Mouse (Mus musculus): ENCODE results near the gene Hvcn1. TPM values are rescaled to one million over a fixed set of nuclear protein-coding genes. Genes with fewer than 3 reads are reported as not detected.
A peak's percentile ranks its signal among the peaks of the same experiment; 100 is the strongest.
"Not testable (repeated sequence)": the region's sequence is repeated elsewhere in the genome, so short reads cannot be mapped to it uniquely, and the experiment has no call there.

The Hvcn1 gene
- polyA plus RNA-seq, 1 experiment from 2014 or later, result 6.0 TPM

DNA sequence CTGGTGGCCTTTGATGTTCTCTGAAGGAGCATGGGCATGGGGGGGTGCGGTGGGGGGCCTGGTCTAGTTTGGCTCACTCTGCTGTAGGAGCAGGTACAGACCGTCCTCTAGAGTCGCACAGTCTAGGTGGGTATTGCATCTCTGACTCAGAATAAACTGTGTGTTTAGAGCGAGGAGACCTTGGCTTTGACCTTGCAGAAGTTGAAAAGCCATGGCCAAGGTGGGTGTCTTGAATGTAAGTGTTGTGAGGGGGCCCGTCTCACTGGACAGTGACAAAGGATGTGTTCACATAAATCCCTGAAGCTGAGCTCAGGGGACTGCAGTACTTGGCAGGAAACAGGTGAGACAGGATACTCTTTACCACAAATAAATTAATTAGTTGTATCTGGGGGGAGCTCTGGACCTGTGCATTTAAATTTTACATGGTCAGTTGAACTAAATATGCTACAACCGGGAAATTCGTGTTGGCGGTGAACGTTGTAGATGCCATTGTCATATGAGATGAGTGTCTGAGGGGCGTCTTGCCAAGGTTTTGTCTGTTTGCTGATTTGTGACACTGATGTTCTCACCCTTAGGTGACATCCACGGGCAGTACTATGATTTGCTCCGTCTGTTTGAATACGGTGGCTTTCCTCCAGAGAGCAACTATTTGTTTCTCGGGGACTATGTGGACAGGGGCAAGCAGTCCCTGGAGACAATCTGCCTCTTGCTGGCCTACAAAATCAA lies 38.1 kb upstream of the Hvcn1 start:
- whole genome bisulfite sequencing, result 94% methylated on average over 13 of the region's 14 CpGs
- ATAC-seq (ENCODE audit: insufficient number of reproducible peaks, low FRiP score, low TSS enrichment, low read depth), result no peak
- Histone ChIP-seq H3K4me2 (ENCODE audit: low read depth, severe bottlenecking) (no peak overlapping the region), H3K4me3 (ENCODE audit: low read depth, low read length) (no peak overlapping the region), H3K9ac (ENCODE audit: low read length) (no peak overlapping the region), H3K9me3 (ENCODE audit: control insufficient read depth, low read length) (no peaks in the 10 kb centered on the region), H3K27me3 (ENCODE audit: control insufficient read depth, insufficient read depth, low read length) (no peaks in the 10 kb centered on the region), H3K27ac (replicated peaks; ENCODE audit: low read depth, low read length) (no peak overlapping the region), H3K4me1 (ENCODE audit: control insufficient read depth, insufficient read depth, low read length) (no peaks in the 10 kb centered on the region), H3K36me3 (ENCODE audit: control insufficient read depth, insufficient read depth, low read length) (peaks cover 47% of the 10 kb centered on the region)
- DNase-seq (ENCODE audit: low spot score), result no peak

DNA sequence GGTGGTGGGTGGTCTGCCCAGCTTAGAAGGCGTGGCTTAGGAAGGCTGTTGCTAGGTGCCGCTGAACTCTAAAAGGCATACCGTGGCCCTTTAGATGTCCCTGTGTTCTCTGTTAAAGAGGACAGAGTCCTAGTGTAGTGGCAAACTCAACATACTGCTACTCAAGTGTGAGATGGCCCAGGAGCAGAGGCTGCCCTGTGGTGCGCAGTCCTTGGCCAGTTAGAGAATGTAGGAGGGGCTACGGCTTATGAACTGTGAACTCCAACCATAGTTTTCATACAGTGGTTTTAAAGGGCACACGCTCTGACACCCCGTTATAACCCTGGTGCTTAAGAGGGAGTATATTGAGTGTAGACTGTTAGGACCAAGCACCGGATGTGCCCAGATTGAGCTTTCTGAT lies 35.5 kb upstream of the Hvcn1 start:
- Histone ChIP-seq H3K4me2 (ENCODE audit: low read depth, severe bottlenecking) (no peak overlapping the region), H3K4me1 (ENCODE audit: control insufficient read depth, insufficient read depth, low read length) (no peaks in the 10 kb centered on the region), H3K9ac (ENCODE audit: low read length) (no peak overlapping the region), H3K27ac (replicated peaks; ENCODE audit: low read depth, low read length) (no peak overlapping the region), H3K9me3 (ENCODE audit: control insufficient read depth, low read length) (no peaks in the 10 kb centered on the region), H3K4me3 (ENCODE audit: low read depth, low read length) (no peak overlapping the region), H3K36me3 (ENCODE audit: control insufficient read depth, insufficient read depth, low read length) (peaks cover 43% of the 10 kb centered on the region), H3K27me3 (ENCODE audit: control insufficient read depth, insufficient read depth, low read length) (no peaks in the 10 kb centered on the region)
- WGBS, result over 99% methylated on average over 8 of the region's 8 CpGs
- DNase-seq (ENCODE audit: low spot score), result no peak
- ATAC-seq (ENCODE audit: insufficient number of reproducible peaks, low FRiP score, low TSS enrichment, low read depth), result no peak

DNA sequence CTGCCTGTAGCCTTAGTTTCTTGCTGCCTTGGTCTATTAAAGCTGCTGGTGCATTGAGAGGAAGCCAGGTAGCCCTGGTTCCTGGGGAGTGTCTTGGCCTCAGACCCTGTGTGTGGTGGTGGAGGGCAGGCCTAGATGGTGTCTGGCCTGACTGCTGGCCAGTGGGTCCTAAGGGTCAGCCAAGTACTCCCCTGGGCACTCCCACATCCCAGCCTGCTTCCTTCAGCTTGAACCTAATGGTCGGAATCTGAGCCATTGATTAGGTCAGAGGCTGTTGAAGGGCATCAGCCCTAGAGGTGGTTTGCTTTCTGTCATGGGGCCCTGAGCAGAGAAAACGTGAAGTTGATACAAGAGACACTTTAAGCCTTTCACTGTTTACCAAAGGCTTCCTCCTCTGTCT lies 31.2 kb upstream of the Hvcn1 start:
- DNase-seq (ENCODE audit: low spot score) (no peak), ATAC-seq (ENCODE audit: insufficient number of reproducible peaks, low FRiP score, low TSS enrichment, low read depth) (no peak)
- no peaks in the 10 kb centered on the region for H3K27me3 ChIP-seq (ENCODE audit: control insufficient read depth, insufficient read depth, low read length)
- 71% methylated on average over 2 of the region's 2 CpGs for WGBS
- no peak overlapping the region for H3K27ac ChIP-seq (replicated peaks; ENCODE audit: low read depth, low read length)
- no peaks in the 10 kb centered on the region for H3K4me1 ChIP-seq (ENCODE audit: control insufficient read depth, insufficient read depth, low read length)
- H3K36me3 ChIP-seq (ENCODE audit: control insufficient read depth, insufficient read depth, low read length), result peaks cover 38% of the 10 kb centered on the region
- H3K4me3 ChIP-seq (ENCODE audit: low read depth, low read length), result no peak overlapping the region
- H3K9me3 ChIP-seq (ENCODE audit: control insufficient read depth, low read length), result no peaks in the 10 kb centered on the region
- no peak overlapping the region for H3K4me2 ChIP-seq (ENCODE audit: low read depth, severe bottlenecking)
- no peak overlapping the region for H3K9ac ChIP-seq (ENCODE audit: low read length)

DNA sequence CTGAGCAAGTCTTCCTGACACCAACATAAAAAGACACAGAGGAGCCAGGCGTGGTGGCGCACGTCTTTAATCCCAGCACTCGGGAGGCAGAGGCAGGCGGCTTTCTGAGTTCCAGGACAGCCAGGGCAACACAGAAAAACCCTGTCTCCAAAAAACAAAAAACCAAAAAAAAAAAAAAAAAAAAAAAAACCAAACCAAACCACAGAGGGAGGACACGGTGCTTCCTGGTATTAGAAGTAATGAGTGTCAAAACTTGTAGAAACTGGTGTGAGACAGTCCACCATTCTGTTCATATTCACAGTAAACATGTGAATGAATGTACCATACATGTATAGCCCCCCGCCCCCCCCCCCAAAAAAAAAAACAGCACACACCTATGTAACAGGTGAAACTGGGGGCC lies 30.6 kb upstream of the Hvcn1 start:
- H3K27ac ChIP-seq (replicated peaks; ENCODE audit: low read depth, low read length), result no peak overlapping the region

DNA sequence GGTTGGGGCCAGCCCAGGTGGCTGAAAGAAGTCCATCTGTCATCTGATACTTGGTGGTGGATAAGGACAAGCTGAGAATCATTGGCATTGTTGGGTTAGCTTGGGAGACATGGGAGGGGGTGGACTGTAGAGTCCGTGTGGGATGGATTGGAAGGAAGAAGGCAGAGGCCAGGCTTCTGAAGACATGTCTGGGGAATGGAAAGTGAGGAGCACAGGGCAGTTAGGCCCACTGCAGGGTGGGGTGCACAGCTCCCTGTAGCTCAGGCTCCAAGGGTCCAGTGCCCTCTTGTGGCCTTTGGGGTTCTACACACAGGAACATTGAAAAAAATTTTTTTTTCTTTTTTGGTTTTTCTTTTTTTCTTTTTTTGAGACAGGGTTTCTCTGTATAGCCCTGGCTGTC lies 30.2 kb upstream of the Hvcn1 start:
- H3K36me3 ChIP-seq (ENCODE audit: control insufficient read depth, insufficient read depth, low read length), result peaks cover 28% of the 10 kb centered on the region
- DNase-seq (ENCODE audit: low spot score), result peak; percentile 61

More for the DNA sequence above, 30.6 kb upstream of the Hvcn1 start:
- H3K4me3 ChIP-seq (ENCODE audit: low read depth, low read length), result no peak overlapping the region
- peaks cover 32% of the 10 kb centered on the region for H3K36me3 ChIP-seq (ENCODE audit: control insufficient read depth, insufficient read depth, low read length)
- no peaks in the 10 kb centered on the region for H3K27me3 ChIP-seq (ENCODE audit: control insufficient read depth, insufficient read depth, low read length)
- no peaks in the 10 kb centered on the region for H3K4me1 ChIP-seq (ENCODE audit: control insufficient read depth, insufficient read depth, low read length)
- H3K9me3 ChIP-seq (ENCODE audit: control insufficient read depth, low read length), result no peaks in the 10 kb centered on the region
- ATAC-seq (ENCODE audit: insufficient number of reproducible peaks, low FRiP score, low TSS enrichment, low read depth) (no peak), DNase-seq (ENCODE audit: low spot score) (no peak)
- 92% methylated on average over 7 of the region's 7 CpGs for WGBS
- H3K4me2 ChIP-seq (ENCODE audit: low read depth, severe bottlenecking), result no peak overlapping the region
- no peak overlapping the region for H3K9ac ChIP-seq (ENCODE audit: low read length)

DNA sequence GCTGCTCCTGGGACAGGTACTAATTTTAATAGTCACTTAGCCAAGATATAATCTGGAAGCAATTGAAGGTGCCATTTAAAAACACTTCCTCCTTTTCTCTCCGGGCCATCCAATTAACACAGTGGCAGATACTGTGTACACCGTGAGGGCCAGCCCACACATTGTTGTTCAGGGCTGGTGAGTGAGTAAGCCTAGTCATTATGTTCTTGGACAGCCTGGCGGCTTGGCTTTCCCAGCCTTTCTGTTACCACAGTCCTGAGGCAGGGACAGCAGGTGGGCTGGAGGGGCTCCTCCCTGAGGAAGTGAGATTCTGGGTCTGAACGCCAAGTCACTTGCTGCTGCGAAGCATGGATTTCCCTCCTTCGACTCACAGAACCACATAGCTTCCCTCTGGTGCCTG lies 26.9 kb upstream of the Hvcn1 start:
- H3K4me1 ChIP-seq (ENCODE audit: control insufficient read depth, insufficient read depth, low read length), result no peaks in the 10 kb centered on the region
- no peak overlapping the region for H3K4me3 ChIP-seq (ENCODE audit: low read depth, low read length)
- WGBS, result 49% methylated on average over 6 of the region's 6 CpGs
- DNase-seq (ENCODE audit: low spot score), result no peak
- H3K27me3 ChIP-seq (ENCODE audit: control insufficient read depth, insufficient read depth, low read length), result no peaks in the 10 kb centered on the region
- no peak overlapping the region for H3K4me2 ChIP-seq (ENCODE audit: low read depth, severe bottlenecking)
- H3K9ac ChIP-seq (ENCODE audit: low read length), result no peak overlapping the region
- peaks cover 10% of the 10 kb centered on the region for H3K36me3 ChIP-seq (ENCODE audit: control insufficient read depth, insufficient read depth, low read length)
- no peak overlapping the region for H3K27ac ChIP-seq (replicated peaks; ENCODE audit: low read depth, low read length)
- ATAC-seq (ENCODE audit: insufficient number of reproducible peaks, low FRiP score, low TSS enrichment, low read depth), result no peak
- H3K9me3 ChIP-seq (ENCODE audit: control insufficient read depth, low read length), result no peaks in the 10 kb centered on the region

More for the DNA sequence above, 30.2 kb upstream of the Hvcn1 start:
- Histone ChIP-seq H3K9me3 (ENCODE audit: control insufficient read depth, low read length) (no peaks in the 10 kb centered on the region), H3K4me3 (ENCODE audit: low read depth, low read length) (no peak overlapping the region), H3K27me3 (ENCODE audit: control insufficient read depth, insufficient read depth, low read length) (no peaks in the 10 kb centered on the region), H3K4me2 (ENCODE audit: low read depth, severe bottlenecking) (no peak overlapping the region), H3K27ac (replicated peaks; ENCODE audit: low read depth, low read length) (no peak overlapping the region), H3K9ac (ENCODE audit: low read length) (no peak overlapping the region), H3K4me1 (ENCODE audit: control insufficient read depth, insufficient read depth, low read length) (no peaks in the 10 kb centered on the region)
- ATAC-seq (ENCODE audit: insufficient number of reproducible peaks, low FRiP score, low TSS enrichment, low read depth), result 0 out of 2 replicates have a peak, but pooled peaks have one; percentile 41
- WGBS, result 36% methylated on average over 1 of the region's 1 CpGs

DNA sequence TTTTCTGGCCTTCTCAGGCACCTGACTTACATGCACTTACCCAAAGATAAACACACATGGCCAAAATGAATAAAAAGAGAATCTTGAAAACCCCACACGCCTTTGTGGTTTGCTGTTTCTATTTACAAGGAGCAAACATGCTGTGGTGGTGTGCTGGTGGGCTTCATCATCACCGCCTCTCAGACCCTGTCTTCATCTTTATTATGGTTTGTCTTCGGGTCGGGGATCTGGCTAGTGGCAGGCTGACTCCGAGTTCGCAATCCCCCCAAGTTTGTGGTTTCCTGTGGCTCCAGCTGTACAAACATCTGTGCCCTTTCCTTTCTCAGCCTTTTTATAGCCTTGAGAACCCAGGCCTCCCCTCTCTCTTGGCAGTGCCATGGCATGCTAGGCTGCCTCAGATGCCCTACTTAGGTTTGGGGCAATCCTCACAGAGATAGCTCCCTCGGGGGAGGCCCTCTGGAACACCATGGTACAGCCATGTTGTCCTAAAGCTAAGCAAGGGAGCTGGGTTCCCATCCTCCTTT lies 22.3 kb upstream of the Hvcn1 start:
- Histone ChIP-seq H3K9ac (ENCODE audit: low read length) (no peak overlapping the region), H3K4me3 (ENCODE audit: low read depth, low read length) (no peak overlapping the region), H3K9me3 (ENCODE audit: control insufficient read depth, low read length) (no peaks in the 10 kb centered on the region), H3K27ac (replicated peaks; ENCODE audit: low read depth, low read length) (no peak overlapping the region), H3K27me3 (ENCODE audit: control insufficient read depth, insufficient read depth, low read length) (no peaks in the 10 kb centered on the region), H3K36me3 (ENCODE audit: control insufficient read depth, insufficient read depth, low read length) (no peaks in the 10 kb centered on the region), H3K4me1 (ENCODE audit: control insufficient read depth, insufficient read depth, low read length) (no peaks in the 10 kb centered on the region), H3K4me2 (ENCODE audit: low read depth, severe bottlenecking) (no peak overlapping the region)
- no peak for ATAC-seq (ENCODE audit: insufficient number of reproducible peaks, low FRiP score, low TSS enrichment, low read depth)
- DNase-seq (ENCODE audit: low spot score), result no peak
- WGBS, result 94% methylated on average over 7 of the region's 7 CpGs

DNA sequence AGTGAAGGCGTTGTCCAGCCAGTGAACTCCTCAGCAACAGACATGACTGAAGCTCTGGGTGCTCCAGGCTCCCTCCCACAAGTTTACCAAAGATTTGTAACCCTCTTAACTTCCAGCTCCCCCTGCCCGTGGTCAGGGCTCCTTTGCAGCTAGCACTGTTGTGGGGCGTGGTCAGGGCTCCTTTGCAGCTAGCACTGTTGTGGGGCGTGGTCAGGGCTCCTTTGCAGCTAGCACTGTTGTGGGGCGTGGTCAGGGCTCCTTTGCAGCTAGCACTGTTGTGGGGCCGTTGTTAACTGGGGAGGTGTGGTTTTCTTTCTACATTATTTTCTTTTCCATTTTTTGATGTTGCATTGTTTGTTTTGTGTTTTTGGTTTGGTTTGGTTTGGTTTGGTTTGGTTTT lies 21.7 kb upstream of the Hvcn1 start:
- not testable (repeated sequence) for H3K9me3 ChIP-seq (ENCODE audit: control insufficient read depth, low read length); H3K9ac ChIP-seq (ENCODE audit: low read length); ATAC-seq (ENCODE audit: insufficient number of reproducible peaks, low FRiP score, low TSS enrichment, low read depth); H3K36me3 ChIP-seq (ENCODE audit: control insufficient read depth, insufficient read depth, low read length); H3K27me3 ChIP-seq (ENCODE audit: control insufficient read depth, insufficient read depth, low read length); H3K4me1 ChIP-seq (ENCODE audit: control insufficient read depth, insufficient read depth, low read length); DNase-seq (ENCODE audit: low spot score); H3K4me3 ChIP-seq (ENCODE audit: low read depth, low read length); H3K27ac ChIP-seq (replicated peaks; ENCODE audit: low read depth, low read length); H3K4me2 ChIP-seq (ENCODE audit: low read depth, severe bottlenecking)
- WGBS, result 91% methylated on average over 6 of the region's 6 CpGs

DNA sequence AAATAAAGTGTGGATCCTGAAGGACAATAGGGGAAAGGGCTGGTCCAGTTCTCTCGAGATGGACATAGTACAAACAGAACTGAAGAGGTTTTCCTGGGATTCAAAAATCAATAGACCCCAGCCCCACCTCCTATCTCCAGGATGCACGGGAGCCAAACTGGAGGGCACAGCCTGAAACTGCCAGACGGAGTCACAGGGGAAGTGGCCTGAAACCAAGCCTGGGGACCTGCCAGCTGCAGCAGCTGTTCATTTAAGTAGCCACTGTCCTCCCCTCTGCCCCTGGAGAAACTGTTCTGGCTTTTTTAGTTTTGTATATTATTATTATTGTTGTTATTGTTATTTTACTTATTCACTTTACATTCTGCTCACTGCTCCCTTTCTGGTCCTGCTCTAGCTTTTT lies 17.5 kb upstream of the Hvcn1 start:
- WGBS, result 66% methylated on average over 3 of the region's 3 CpGs

More for the DNA sequence above, 17.5 kb upstream of the Hvcn1 start:
- Histone ChIP-seq H3K36me3 (ENCODE audit: control insufficient read depth, insufficient read depth, low read length) (no peaks in the 10 kb centered on the region), H3K4me2 (ENCODE audit: low read depth, severe bottlenecking) (no peak overlapping the region), H3K4me3 (ENCODE audit: low read depth, low read length) (no peak overlapping the region), H3K27me3 (ENCODE audit: control insufficient read depth, insufficient read depth, low read length) (no peaks in the 10 kb centered on the region), H3K9me3 (ENCODE audit: control insufficient read depth, low read length) (no peaks in the 10 kb centered on the region), H3K4me1 (ENCODE audit: control insufficient read depth, insufficient read depth, low read length) (no peaks in the 10 kb centered on the region), H3K27ac (replicated peaks; ENCODE audit: low read depth, low read length) (no peak overlapping the region), H3K9ac (ENCODE audit: low read length) (no peak overlapping the region)
- DNase-seq (ENCODE audit: low spot score) (no peak), ATAC-seq (ENCODE audit: insufficient number of reproducible peaks, low FRiP score, low TSS enrichment, low read depth) (no peak)

Data from limb, embryonic 11.5 days (tissue).